Mouse (Mus musculus) stomach, postnatal 0 days (tissue): ENCODE data around the gene Clec16a. TPM values are rescaled to one million over a fixed set of nuclear protein-coding genes. Genes with fewer than 3 reads are reported as not detected.

Experiments used
- ATAC-seq: fragments of 200-750 bp; cut with Nextera tagmentation; 2 replicates; pipeline ENCODE4 v1.8.0; 2017; ENCODE audit not compliant: low FRiP score, low TSS enrichment
- DNase-seq: peaks from one replicate; pipeline ENCODE4 v3.0.0-alpha.2; 2016; ENCODE audit warnings: low spot score
- H3K27ac ChIP-seq: fragments of 300-500 bp; sonication (generic); replicated peaks from 2 replicates; pipeline ENCODE4 v1.5.1; 2014; ENCODE audit warnings: mild to moderate bottlenecking, control low read depth
- H3K27me3 ChIP-seq: fragments of 300-500 bp; sonication (generic); 2 replicates; pipeline ENCODE4 v1.6.1; 2014; ENCODE audit warnings: low read length; ENCODE audit not compliant: control insufficient read depth, insufficient read depth
- H3K36me3 ChIP-seq: fragments of 300-500 bp; sonication (generic); 2 replicates; pipeline ENCODE4 v1.6.1; 2014; ENCODE audit warnings: low read length, mixed read lengths; ENCODE audit not compliant: control insufficient read depth, insufficient read depth
- H3K4me1 ChIP-seq: fragments of 300-500 bp; sonication (generic); replicated peaks from 2 replicates; pipeline ENCODE4 v1.6.1; 2014; ENCODE audit warnings: antibody characterized with exemption; ENCODE audit not compliant: control insufficient read depth, insufficient read depth
- H3K4me2 ChIP-seq: fragments of 300-500 bp; sonication (generic); replicated peaks from 2 replicates; pipeline ENCODE4 v1.6.1; 2014; ENCODE audit warnings: low read depth, mild to moderate bottlenecking, control low read depth, moderate library complexity
- H3K4me3 ChIP-seq: fragments of 300-500 bp; sonication (generic); 2 replicates; pipeline ENCODE4 v1.5.1; 2014; ENCODE audit warnings: low read depth, low read length, control low read depth
- H3K9ac ChIP-seq: fragments of 300-500 bp; sonication (generic); 2 replicates; pipeline ENCODE4 v1.6.1; 2014; ENCODE audit warnings: mild to moderate bottlenecking, low read length, control low read depth, mixed read lengths
- H3K9me3 ChIP-seq: fragments of 300-500 bp; sonication (generic); 2 replicates; pipeline ENCODE4 v1.6.1; 2016; ENCODE audit warnings: low read length; ENCODE audit not compliant: control insufficient read depth
- CTCF ChIP-seq: IDR thresholded peaks from 2 replicates; pipeline ENCODE4 v1.5.1; 2016; ENCODE audit warnings: antibody characterized with exemption, low read depth, mild to moderate bottlenecking, moderate library complexity
- EP300 ChIP-seq: optimal IDR thresholded peaks from 2 replicates; pipeline ENCODE3; 2016; ENCODE audit warnings: antibody characterized with exemption
- WGBS: fragments of 180-500 bp; shearing (Covaris S2); extraction: QIAGEN DNeasy Blood & Tissue Kit; methylation state at CpG from one replicate; pipeline ENCODE4 v1.1.7; 2014; 5-methylcytosine and 5-hydroxymethylcytosine counted together
- polyA plus RNA-seq: library from polyadenylated mRNA; unstranded; fragments of >200 nt; fragmentation: Nextera tagmentation; extraction: Ambion mirVana; gene quantifications from 2 replicates; pipeline ENCODE4 v1.2.1, GENCODE M21; 2015

Clec16a gene
- polyA plus RNA-seq, 1 experiment from 2014 or later = 28.1 TPM

- peak; percentile 61 for DNase-seq
Observed at GRCm38 (mm10) chr16:10749824-10750223, 204.7 kb downstream of the Clec16a start.

GRCm38 (mm10) chr16:10754521-10755296, 209.6 kb downstream of the Clec16a start:
- no peaks in the 10 kb centered on the region for H3K9me3 ChIP-seq
- H3K27ac ChIP-seq = 0 out of 2 replicates have a peak overlapping the region, but pooled peaks have one; percentile 13
- no peak overlapping the region for H3K4me3 ChIP-seq
- ATAC-seq = peak; percentile 74
- no peak for TF ChIP-seq EP300
- no peak for TF ChIP-seq CTCF
- H3K4me2 ChIP-seq = no peak overlapping the region
- no peaks in the 10 kb centered on the region for H3K27me3 ChIP-seq
- no peak for DNase-seq
- WGBS = 74% methylated on average over 3 of the region's 3 CpGs
- peaks cover 4% of the 10 kb centered on the region; the same call in 1 of the 2 replicates for H3K4me1 ChIP-seq
- no peak overlapping the region for H3K9ac ChIP-seq
- H3K36me3 ChIP-seq = no peaks in the 10 kb centered on the region

More at GRCm38 (mm10) chr16:10749824-10750223, 204.7 kb downstream of the Clec16a start:
- peak; percentile 33; the same call in 1 of the 2 replicates for ATAC-seq
- Histone ChIP-seq H3K27me3 (no peaks in the 10 kb centered on the region), H3K4me3 (no peak overlapping the region), H3K27ac (no peak overlapping the region), H3K4me1 (peaks cover 4% of the 10 kb centered on the region; the same call in 1 of the 2 replicates), H3K9me3 (no peaks in the 10 kb centered on the region), H3K4me2 (no peak overlapping the region), H3K9ac (no peak overlapping the region), H3K36me3 (no peaks in the 10 kb centered on the region)
- no peak for TF ChIP-seq EP300
- no peak for TF ChIP-seq CTCF
- WGBS = 39% methylated on average over 7 of the region's 7 CpGs

DNA sequence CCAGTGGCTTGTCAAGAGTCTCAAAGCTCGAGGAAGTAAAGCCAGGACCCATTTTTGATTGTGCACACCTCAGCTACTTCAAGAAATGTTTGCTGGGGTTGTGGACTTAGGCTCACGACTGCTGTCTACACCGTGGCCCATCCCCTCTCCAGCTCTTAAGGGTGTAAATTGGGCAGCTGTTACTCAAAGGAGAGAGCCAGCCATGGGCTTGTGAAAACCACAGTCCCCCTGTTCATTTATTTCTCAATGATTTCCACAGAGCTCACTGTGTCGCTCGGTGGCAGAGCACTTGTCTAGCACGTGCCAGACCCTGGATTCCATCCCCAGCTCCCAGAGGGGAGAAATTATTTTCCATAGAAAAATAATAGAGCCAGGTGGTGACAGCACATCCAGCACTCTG, 211.0 kb downstream of the Clec16a start:
- H3K27me3 ChIP-seq = no peaks in the 10 kb centered on the region
- H3K27ac ChIP-seq = no peak overlapping the region
- H3K4me3 ChIP-seq = no peak overlapping the region
- H3K9ac ChIP-seq = no peak overlapping the region
- no peaks in the 10 kb centered on the region for H3K4me1 ChIP-seq
- ATAC-seq = no peak
- WGBS = 60% methylated on average over 6 of the region's 6 CpGs
- no peaks in the 10 kb centered on the region for H3K36me3 ChIP-seq
- H3K9me3 ChIP-seq = no peaks in the 10 kb centered on the region
- DNase-seq = no peak
- TF ChIP-seq CTCF = no peak
- TF ChIP-seq EP300 = no peak
- no peak overlapping the region for H3K4me2 ChIP-seq

- Histone ChIP-seq H3K9ac (no peak overlapping the region), H3K36me3 (no peaks in the 10 kb centered on the region), H3K4me3 (no peak overlapping the region), H3K27ac (no peak overlapping the region), H3K4me1 (no peaks in the 10 kb centered on the region), H3K4me2 (no peak overlapping the region), H3K27me3 (no peaks in the 10 kb centered on the region), H3K9me3 (no peaks in the 10 kb centered on the region)
- DNase-seq = no peak
- no peak for TF ChIP-seq EP300
- TF ChIP-seq CTCF = no peak
- no peak for ATAC-seq
- 74% methylated on average over 8 of the region's 8 CpGs for WGBS
Observed at GRCm38 (mm10) chr16:10761182-10761581, 216.0 kb downstream of the Clec16a start.

DNA sequence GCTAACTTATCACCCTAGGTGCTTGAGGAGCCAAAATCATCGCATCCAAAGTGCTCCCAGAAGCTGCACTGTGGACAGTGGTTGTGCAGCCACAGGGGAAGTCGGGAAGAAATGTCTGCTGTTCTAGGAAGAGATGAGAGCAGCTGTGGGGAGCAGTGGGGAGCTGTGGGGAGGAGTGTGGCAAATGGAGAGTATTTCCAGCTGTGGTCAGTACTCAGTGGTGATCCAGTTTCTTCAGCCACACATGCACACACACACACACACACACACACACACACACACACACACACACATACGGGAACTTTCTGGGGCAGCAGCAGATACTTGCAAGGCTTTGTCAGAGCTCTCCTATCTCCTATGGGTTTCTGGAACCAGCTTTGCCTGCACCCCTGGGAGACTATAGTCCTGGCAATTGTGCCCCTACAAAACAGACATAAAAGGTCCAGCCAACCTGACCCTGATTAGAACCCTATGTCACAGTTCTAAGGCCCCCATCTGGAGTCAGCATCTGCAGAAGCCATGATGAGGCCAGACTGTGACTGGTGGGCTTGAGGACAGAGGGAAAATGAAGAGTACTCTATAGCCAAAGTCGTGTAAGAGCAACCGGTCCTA, 217.5 kb downstream of the Clec16a start:
- Histone ChIP-seq H3K9me3 (no peaks in the 10 kb centered on the region), H3K9ac (no peak overlapping the region), H3K4me3 (no peak overlapping the region), H3K36me3 (no peaks in the 10 kb centered on the region), H3K4me2 (no peak overlapping the region), H3K27me3 (no peaks in the 10 kb centered on the region), H3K27ac (no peak overlapping the region), H3K4me1 (no peaks in the 10 kb centered on the region)
- no peak for TF ChIP-seq EP300
- TF ChIP-seq CTCF = no peak
- ATAC-seq (no peak), DNase-seq (no peak)
- 54% methylated on average over 5 of the region's 5 CpGs for WGBS
